Comparison of ENCODE assay signal across 9 mouse cellular contexts in genomic region chr17:46888511-46889212, GRCm38 (mm10). TPM values are rescaled to one million over a fixed set of nuclear protein-coding genes. Genes with fewer than 3 reads are reported as not detected.
DNase-seq lines count a peak whose midpoint lies in the region; ATAC-seq and TF ChIP-seq lines count a peak whose summit lies in the region.
"Had no signal": no experiment of that assay in that cellular context is flagged by ENCODE, and none has a peak within 500 bp of the region (broad histone marks: within the 10 kb centered on the region; RNA-seq: fewer than 3 reads in every experiment).

No protein-coding gene starts in this region.

- H3K4me3 ChIP-seq in testis, adult 2 months (ENCODE audit: control insufficient read depth, low read depth, low read length), result no peak overlapping the region; the same call in 1 of the 2 replicates
- no peak overlapping the region for H3K4me3 ChIP-seq in kidney, adult 2 months (ENCODE audit: insufficient read depth, low read depth, low read length)
- peak overlapping the region; percentile 88 for H3K4me3 ChIP-seq in liver, embryonic 12.5 days

- H3K4me1 ChIP-seq in testis, adult 2 months (ENCODE audit: control insufficient read depth, insufficient read depth, low read length), result peaks cover 17% of the 10 kb centered on the region
- peaks cover 14% of the 10 kb centered on the region for H3K4me1 ChIP-seq in kidney, adult 2 months (ENCODE audit: control insufficient read depth, insufficient read depth, low read length)
- peaks cover 79% of the 10 kb centered on the region for H3K4me1 ChIP-seq in liver, embryonic 12.5 days

- peak; percentile 31; the same call in 1 of the 2 replicates for TF ChIP-seq CTCF in testis, adult 2 months (IDR thresholded peaks at IDR 0.05; ENCODE audit: control insufficient read depth, insufficient read depth, insufficient replicate concordance, low read depth, low read length)
- peak; percentile 89 for TF ChIP-seq CTCF in kidney, adult 2 months (conservative IDR thresholded peaks at IDR 0.05; ENCODE audit: insufficient read depth, insufficient read length, low read depth, low read length)

- ATAC-seq in liver, embryonic 12.5 days, result no peak
- ATAC-seq in granulocyte monocyte progenitor cell, adult 5-6 weeks (replicated peaks; ENCODE audit: poor library complexity, severe bottlenecking), result no peak

- no peaks in the 10 kb centered on the region for H3K9me3 ChIP-seq in liver, embryonic 12.5 days (replicated peaks)

- peak overlapping the region; percentile 80 for H3K9ac ChIP-seq in liver, embryonic 12.5 days

- peaks cover 1% of the 10 kb centered on the region; the same call in 1 of the 2 replicates for H3K36me3 ChIP-seq in testis, adult 2 months (ENCODE audit: control insufficient read depth, insufficient read depth, low read length)
- no peaks in the 10 kb centered on the region for H3K36me3 ChIP-seq in kidney, adult 2 months (ENCODE audit: control insufficient read depth, insufficient read depth, low read length)
- peaks cover 16% of the 10 kb centered on the region for H3K36me3 ChIP-seq in liver, embryonic 12.5 days

- TF ChIP-seq POLR2A in testis, adult 2 months (IDR thresholded peaks at IDR 0.05; ENCODE audit: control insufficient read depth, low read depth, low read length), result no peak
- no peak for TF ChIP-seq POLR2A in kidney, adult 2 months (IDR thresholded peaks at IDR 0.05; ENCODE audit: low read depth, low read length)

- 33% methylated on average over 16 of the region's 16 CpGs for WGBS in kidney, adult 2 months
- WGBS in liver, embryonic 12.5 days (ENCODE audit: insufficient replicate concordance), result 19% methylated on average over 16 of the region's 16 CpGs

- peak overlapping the region; percentile 99 for H3K4me2 ChIP-seq in liver, embryonic 12.5 days

- peak overlapping the region; percentile 89; the same call in 1 of the 2 replicates for H3K27ac ChIP-seq in testis, adult 2 months (ENCODE audit: control insufficient read depth, insufficient read depth, low read depth, low read length)
- H3K27ac ChIP-seq in kidney, adult 2 months (ENCODE audit: insufficient read depth, low read depth, low read length), result no peak overlapping the region; the same call in 1 of the 2 replicates
- peak overlapping the region; percentile 93; the same call in 1 of the 2 replicates for H3K27ac ChIP-seq in liver, embryonic 12.5 days

- H3K27me3 ChIP-seq in testis, adult 2 months (ENCODE audit: control insufficient read depth, insufficient read depth, low read length), result no peaks in the 10 kb centered on the region
- H3K27me3 ChIP-seq in kidney, adult 2 months (replicated peaks; ENCODE audit: control insufficient read depth, insufficient read depth, low read length), result no peaks in the 10 kb centered on the region
- no peaks in the 10 kb centered on the region for H3K27me3 ChIP-seq in liver, embryonic 12.5 days (replicated peaks)

- DNase-seq in testis, postnatal 14 days (ENCODE audit: low spot score), result no peak
- peak; percentile 69 to 76 for DNase-seq in cerebellum, adult 18-20 months
- peak; percentile 59 to 65 for DNase-seq in heart, adult 18-20 months
- DNase-seq in kidney, adult 2 months, result peak; percentile 79
- peak; percentile 19 to 53 for DNase-seq in natural killer cell, adult 2 months (ENCODE audit: low spot score in 2 of 2)

RNA-seq across cellular contexts. Expression of gene Tbcc, which starts 1.8 kb away (rescaled TPM):
- polyA plus RNA-seq in testis, adult 2 months (2012; rRNA removed), result 54.5 and 61.3 TPM in 2 replicates
- total RNA-seq in heart, adult 18-20 months (2021), result 10 to 100 TPM; 16.0 to 16.6 TPM
- polyA plus RNA-seq in kidney, adult 2 months (2012; rRNA removed), result 17.2 and 19.6 TPM in 2 replicates
- 34.2 and 36.4 TPM in 2 replicates for polyA plus RNA-seq in liver, embryonic 12.5 days (2016; fragmentation: Nextera tagmentation; extraction: Ambion mirVana)
- 7.9 and 11.4 TPM in 2 replicates for total RNA-seq in granulocyte monocyte progenitor cell, adult 5-6 weeks (2014; fragmentation: Nextera tagmentation)
- 9.1 and 14.0 TPM in 2 replicates for total RNA-seq in granulocyte monocyte progenitor cell, adult 5-6 weeks (2017)

RNA-seq across cellular contexts. Expression of gene Prph2, which starts 21.6 kb away (rescaled TPM):
- polyA plus RNA-seq in testis, adult 2 months (2012; rRNA removed), result 2.0 and 2.9 TPM in 2 replicates
- not detected for total RNA-seq in heart, adult 18-20 months (2021)
- polyA plus RNA-seq in kidney, adult 2 months (2012; rRNA removed), result not detected in 2 replicates
- polyA plus RNA-seq in liver, embryonic 12.5 days (2016; fragmentation: Nextera tagmentation; extraction: Ambion mirVana), result not detected in 2 replicates
- total RNA-seq in granulocyte monocyte progenitor cell, adult 5-6 weeks (2014; fragmentation: Nextera tagmentation), result not detected in 2 replicates
- not detected in 2 replicates for total RNA-seq in granulocyte monocyte progenitor cell, adult 5-6 weeks (2017)
- polyA plus RNA-seq: gonadal fat pad, adult 2 months had no signal

RNA-seq across cellular contexts. Expression of gene Bicral, which starts 30.4 kb away (rescaled TPM):
- 11.0 and 13.2 TPM in 2 replicates for polyA plus RNA-seq in testis, adult 2 months (2012; rRNA removed)
- 10 to 100 TPM in 1 of 2 experiments, 1 to 10 TPM in 1; 7.5 to 13.0 TPM for total RNA-seq in heart, adult 18-20 months (2021)
- polyA plus RNA-seq in kidney, adult 2 months (2012; rRNA removed), result 11.4 and 11.8 TPM in 2 replicates
- 4.8 and 5.2 TPM in 2 replicates for polyA plus RNA-seq in liver, embryonic 12.5 days (2016; fragmentation: Nextera tagmentation; extraction: Ambion mirVana)
- 24.6 and 25.8 TPM in 2 replicates for total RNA-seq in granulocyte monocyte progenitor cell, adult 5-6 weeks (2014; fragmentation: Nextera tagmentation)
- 9.0 and 11.7 TPM in 2 replicates for total RNA-seq in granulocyte monocyte progenitor cell, adult 5-6 weeks (2017)
